Mouse (Mus musculus) left cerebral cortex, postnatal 4 days (tissue): ENCODE measurements around the gene Col11a2. TPM values are rescaled to one million over a fixed set of nuclear protein-coding genes. Genes with fewer than 3 reads are reported as not detected.
A peak's percentile ranks its signal among the peaks of the same experiment; 100 is the strongest.

Experiments used
- DNase-seq: peaks from one replicate; pipeline ENCODE4 v3.0.0-alpha.2; 2022
- intact Hi-C: fragments of 180-260 bp; cut with DNase I; formaldehyde crosslinking; loops from one replicate; pipeline ENCODE4 v1.15.1; 2025
- total RNA-seq, 2 experiments: library from RNA; stranded (reverse); gene quantifications; 2 replicates each; pipeline ENCODE4 v1.2.3; 2021

Col11a2 gene
- total RNA-seq, 2 experiments from 2014 or later: 6.8 to 9.8 TPM

GRCm38 (mm10) chr17:34038440-34038839 lies 797 bp upstream of the Col11a2 start:
- peak; percentile 63 for DNase-seq
- intact Hi-C loops: loop anchor here (5.0 kb wide), 1 partner anchor 79 kb away; the partner anchor contains the start of gene H2-DMa

- DNase-seq: peak; percentile 59
- intact Hi-C loops: loop anchor here (5.0 kb wide), 1 partner anchor 77 kb away; the partner anchor contains the start of gene H2-DMa
Observed at GRCm38 (mm10) chr17:34039562-34040450, 569 bp downstream of the Col11a2 start.

GRCm38 (mm10) chr17:34045941-34046340 lies 6.7 kb downstream of the Col11a2 start:
- intact Hi-C loops: no loop called here

GRCm38 (mm10) chr17:34047404-34048050 lies 8.3 kb downstream of the Col11a2 start:
- intact Hi-C loops: no loop called here
- DNase-seq: no peak

More at GRCm38 (mm10) chr17:34045941-34046340, 6.7 kb downstream of the Col11a2 start:
- no peak for DNase-seq

GRCm38 (mm10) chr17:34057224-34057623 lies 18.0 kb downstream of the Col11a2 start:
- DNase-seq: no peak
- intact Hi-C loops: no loop called here

DNA sequence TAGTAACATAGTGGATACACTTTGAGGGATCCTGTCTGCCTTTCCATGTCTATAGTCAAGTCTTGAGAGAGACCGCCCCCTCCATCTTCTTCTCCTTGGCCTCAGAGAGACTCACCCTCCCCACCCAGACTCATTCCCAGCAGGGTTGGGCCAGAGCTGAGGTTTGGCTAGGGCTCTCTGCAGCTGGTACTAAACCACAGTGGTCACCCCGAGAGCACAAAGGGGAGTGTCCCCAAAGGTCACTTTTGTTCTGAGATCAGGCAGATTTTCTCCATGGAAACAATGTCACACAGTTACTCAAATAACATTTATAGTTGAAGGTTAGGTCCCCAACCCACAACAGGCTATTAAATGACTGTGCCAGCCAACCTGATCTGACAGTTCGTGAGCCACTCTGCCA lies 29.6 kb downstream of the Col11a2 start:
- DNase-seq: no peak
- intact Hi-C loops: no loop called here

GRCm38 (mm10) chr17:34072091-34072490 lies 32.9 kb downstream of the Col11a2 start:
- no peak for DNase-seq
- intact Hi-C loops: no loop called here

DNA sequence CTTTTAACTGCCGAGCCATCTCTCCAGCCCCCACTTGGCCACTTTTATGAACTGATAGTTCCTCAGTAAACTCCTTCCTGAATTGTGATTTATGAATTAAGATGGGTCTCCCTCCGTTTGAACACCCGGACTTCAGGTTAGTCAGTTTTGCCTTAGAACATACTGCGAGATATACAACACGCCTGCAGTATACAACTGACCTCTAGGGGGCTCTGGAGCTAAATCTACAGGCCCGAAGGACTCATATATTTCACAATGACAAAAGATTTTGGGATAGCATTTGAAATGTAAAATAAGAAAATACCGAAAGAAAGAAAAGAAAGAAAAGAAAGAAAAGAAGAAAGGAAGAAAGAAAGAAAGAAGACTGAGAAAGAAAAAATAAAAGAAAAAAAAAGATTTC lies 36.0 kb downstream of the Col11a2 start:
- intact Hi-C loops: loop anchor here (5.0 kb wide), 1 partner anchor 92 kb away; no protein-coding TSS in a partner anchor
- DNase-seq: peak; percentile 72

DNA sequence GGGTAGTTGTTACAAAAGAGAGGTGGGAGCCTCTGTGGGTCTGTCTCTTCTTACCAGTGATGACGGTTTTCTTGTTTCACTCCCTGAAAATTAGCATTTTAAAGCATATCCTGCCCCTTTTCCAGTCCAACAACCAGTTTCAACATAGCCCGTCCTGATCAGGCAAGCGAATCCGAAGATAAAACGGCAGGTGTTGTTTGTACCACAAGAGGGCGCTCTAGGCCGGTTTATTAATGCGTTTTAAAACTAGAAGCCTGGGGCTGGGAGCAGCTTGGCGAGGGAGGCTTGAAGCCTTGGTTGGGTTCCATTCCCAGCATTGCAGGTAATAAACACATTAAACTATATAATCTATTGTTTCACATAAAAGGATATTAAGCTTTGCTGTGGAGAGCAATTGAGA lies 38.3 kb downstream of the Col11a2 start:
- intact Hi-C loops: loop anchor here (5.0 kb wide), 1 partner anchor 90 kb away; no protein-coding TSS in a partner anchor
- peak; percentile 73 for DNase-seq

DNA sequence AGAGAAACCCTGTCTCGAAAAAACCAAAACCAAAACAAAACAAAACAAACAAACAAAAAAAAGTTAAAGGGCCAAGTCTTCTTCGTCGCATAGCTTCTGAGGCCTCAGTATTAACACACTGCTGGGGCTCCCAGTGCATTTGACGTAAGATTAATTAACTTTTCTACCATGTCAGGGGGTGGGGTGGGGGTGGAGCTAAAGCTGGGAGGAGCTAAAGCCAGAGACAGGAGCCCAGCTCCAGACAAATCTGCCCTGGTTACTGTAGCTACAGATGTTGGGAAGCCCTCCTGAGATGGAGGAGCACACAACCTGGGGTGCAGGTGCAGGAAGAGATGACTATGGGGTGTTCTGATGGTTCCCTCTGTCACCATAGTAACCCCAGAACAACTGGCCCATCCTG lies 38.9 kb downstream of the Col11a2 start:
- intact Hi-C loops: loop anchor here (5.0 kb wide), 1 partner anchor 89 kb away; no protein-coding TSS in a partner anchor
- no peak for DNase-seq

DNA sequence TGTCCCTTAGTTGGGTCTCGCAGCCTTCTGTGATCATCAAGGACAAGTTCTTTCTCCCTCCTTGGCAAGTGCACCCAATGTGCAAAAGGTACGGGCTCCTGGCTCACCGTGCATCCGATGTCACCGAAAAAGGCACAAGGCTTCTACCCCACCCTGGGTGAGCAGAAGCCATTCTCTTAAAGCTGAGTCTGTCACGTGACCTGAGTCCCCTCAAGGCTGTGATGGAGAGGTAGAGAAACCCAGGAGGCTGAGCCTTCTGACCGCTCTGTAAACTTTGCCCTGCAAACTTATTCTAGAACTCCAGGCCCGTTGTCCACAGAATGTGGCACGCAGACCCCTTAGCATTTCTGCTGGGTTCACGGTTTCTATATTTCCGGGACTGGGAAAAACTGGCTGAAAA lies 39.8 kb downstream of the Col11a2 start:
- intact Hi-C loops: loop anchor here (5.0 kb wide), 1 partner anchor 88 kb away; no protein-coding TSS in a partner anchor
- DNase-seq: no peak

- DNase-seq: no peak
- intact Hi-C loops: loop anchor here (5.0 kb wide), 1 partner anchor 88 kb away; no protein-coding TSS in a partner anchor
Observed at GRCm38 (mm10) chr17:34079621-34080020, 40.4 kb downstream of the Col11a2 start.

DNA sequence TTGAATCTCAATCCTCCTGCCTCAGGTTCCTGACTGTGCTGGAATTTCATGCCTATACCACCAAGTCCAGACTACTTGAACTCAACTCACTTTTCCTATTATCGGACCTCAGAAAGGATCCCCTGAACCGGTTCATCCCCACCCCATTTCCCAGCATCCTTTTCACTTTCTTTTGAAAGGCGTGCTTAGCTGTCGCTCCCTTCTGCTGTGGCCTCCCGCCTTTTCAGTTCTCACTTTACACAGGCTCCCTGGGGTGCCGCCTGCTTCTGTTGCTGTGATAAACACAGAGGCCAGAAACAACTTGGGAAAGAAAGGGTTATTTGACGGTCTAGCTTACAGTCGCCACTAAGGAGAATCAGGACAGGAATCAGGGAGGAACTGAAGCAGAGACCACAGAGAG lies 43.9 kb downstream of the Col11a2 start:
- intact Hi-C loops: no loop called here
- no peak for DNase-seq

GRCm38 (mm10) chr17:34087386-34087785 lies 48.1 kb downstream of the Col11a2 start:
- intact Hi-C loops: no loop called here
- no peak for DNase-seq

- DNase-seq: no peak
- intact Hi-C loops: no loop called here
Observed at GRCm38 (mm10) chr17:34088124-34088523, 48.9 kb downstream of the Col11a2 start.

DNA sequence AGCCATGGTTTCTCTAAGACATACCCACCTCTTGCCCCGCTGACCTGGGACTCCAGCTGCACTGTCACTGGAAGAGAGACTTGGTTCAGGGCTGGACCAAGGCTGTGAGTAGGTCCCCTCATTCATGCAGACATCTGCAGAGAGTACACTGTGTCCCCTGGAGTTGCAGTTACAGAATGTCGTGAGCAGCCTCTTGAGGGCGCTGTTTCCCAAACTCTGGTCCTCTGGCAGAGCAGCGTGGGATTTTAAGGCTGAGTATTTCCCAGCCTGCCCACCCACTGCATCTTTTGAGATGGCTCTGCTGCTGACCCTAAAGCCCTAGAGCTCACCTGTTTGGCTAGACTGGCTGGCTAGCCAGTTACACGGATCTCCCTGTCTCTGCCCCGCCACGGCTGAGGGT lies 51.7 kb downstream of the Col11a2 start:
- intact Hi-C loops: no loop called here
- peak; percentile 27 for DNase-seq

DNA sequence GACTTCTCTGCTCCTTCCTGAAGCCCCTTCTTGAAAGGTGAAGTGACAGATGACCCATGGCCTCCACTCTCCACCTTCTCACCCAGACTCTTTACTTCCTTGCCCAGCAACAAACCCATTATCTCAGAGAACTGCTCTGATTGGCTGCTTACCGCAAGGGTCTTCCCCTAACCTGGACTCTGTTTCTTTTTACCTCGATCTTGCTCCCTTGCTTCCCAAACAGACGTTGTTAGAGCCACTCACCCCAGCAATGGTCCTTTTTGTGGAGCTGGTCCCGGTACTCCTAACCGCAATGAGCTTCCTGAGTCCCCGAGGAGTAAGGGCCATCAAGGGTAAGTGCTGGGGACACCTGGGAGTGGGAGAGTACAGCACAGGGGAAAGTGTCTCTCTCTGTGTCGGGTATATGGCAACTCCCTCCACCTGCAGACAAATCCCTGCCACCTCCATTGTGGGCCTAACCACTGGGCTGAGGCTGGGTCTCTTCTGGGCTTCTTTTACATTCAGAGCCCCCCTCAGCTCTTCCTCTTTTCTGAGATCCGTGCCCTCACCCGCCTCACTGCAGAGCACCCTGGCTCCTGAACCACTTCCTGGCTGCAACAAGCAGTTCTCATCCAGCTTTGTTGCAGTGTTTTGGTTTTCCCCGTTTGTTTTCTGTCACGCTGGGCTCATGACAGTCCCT lies 53.1 kb downstream of the Col11a2 start, which contains the start of gene H2-Oa:
H2-Oa (plus strand) TSS at position 144 of the 679 bp plus-strand sequence.
- no peak for DNase-seq
- intact Hi-C loops: no loop called here

GRCm38 (mm10) chr17:34093199-34093874 lies 54.1 kb downstream of the Col11a2 start:
- no peak for DNase-seq
- intact Hi-C loops: no loop called here

GRCm38 (mm10) chr17:34094283-34095035 lies 55.2 kb downstream of the Col11a2 start:
- intact Hi-C loops: no loop called here
- no peak for DNase-seq
